Mouse (Mus musculus): Measurements from ENCODE around the gene Plcd3.

The Plcd3 gene

DNA sequence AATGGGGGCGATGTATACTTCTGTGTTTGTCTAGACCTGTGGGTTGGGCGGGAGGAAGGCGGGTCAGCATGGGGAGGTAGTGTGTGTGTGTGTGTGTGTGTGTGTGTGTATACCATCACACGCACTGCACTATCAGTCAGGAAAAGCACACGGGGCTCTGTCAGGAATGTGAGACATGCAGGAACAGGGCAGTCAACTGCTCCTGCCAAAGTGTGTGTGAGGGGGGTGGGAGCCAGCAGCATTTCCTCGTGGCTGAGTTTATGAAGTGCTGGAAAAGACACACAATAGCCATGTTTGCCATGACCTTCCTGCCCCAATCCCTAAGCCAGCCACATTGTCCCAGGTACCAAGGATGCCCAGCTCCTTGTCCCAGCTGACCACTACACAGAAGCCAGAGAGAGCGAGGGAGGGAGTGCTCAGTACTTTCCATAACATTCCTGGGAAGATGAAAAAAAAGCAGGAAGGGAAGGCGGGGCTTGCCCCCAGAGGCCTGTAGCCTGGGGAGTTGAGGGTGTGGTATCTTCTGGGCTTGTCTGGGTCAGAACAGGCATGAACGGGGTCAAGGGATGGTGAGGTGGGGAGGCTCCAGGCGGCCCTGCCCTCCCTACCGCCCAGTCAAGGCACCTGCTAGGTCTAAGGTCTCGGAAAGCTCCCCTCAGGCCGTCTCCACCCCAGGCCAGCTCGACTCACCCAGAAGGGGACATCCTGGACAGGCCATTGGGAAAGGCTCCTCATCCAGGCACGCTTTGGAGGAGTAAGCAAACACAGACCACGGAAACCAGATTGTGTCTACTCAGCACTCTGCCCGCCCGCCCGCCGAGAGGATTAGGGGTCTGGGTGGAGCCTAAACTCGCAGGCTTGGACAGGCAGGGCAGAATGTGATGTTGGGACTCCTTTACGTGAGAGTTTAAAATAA, 4.2 kb downstream of the Plcd3 start:
- no peak for DNase-seq

DNA sequence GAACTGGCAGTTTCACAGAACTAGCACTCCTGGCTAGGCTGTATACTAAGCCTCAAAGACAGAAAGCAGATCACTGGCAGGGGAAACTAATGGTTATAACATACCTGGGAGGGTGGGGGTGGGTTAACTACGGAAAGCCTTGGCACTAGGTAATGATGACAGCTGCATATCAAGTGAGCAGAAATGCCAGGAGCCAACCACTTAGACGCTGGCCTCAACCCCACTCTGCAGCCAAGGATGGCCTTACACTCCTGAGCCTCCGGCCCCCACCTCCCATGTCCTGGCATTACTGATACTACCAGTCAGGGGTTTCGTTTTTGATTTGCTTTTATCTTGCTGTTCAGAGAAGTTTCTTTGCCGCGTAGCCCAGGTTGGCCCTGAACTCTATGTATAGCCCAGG, 5.7 kb downstream of the Plcd3 start:
- no peak for DNase-seq

DNA sequence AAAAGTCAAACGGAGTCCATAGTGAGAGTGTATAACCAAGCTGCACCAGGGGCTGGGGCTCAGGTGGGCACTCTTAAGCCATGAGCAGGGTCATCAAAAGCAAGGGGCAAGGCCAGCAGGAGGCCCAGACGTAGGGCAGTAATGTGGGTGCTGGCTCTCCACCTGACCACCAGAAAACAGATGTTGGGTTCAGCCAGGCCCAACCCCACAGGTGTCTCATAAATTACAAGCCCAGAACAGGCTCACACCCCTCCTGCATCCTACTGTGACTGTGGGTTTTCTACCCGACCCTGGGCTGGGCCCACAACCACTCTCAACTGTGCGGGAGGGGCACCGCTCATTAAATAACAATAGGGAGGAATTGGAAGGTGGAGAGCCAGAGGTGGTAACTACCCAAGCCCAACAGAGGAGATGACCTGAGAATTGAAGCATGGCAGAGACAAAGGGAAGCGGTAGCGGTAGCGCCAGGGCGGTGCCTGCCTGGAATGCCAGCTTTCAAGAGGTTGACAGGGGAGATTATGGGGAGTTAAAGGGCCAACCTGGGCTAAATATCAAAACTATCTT, 6.3 kb downstream of the Plcd3 start:
- DNase-seq, result no peak

DNA sequence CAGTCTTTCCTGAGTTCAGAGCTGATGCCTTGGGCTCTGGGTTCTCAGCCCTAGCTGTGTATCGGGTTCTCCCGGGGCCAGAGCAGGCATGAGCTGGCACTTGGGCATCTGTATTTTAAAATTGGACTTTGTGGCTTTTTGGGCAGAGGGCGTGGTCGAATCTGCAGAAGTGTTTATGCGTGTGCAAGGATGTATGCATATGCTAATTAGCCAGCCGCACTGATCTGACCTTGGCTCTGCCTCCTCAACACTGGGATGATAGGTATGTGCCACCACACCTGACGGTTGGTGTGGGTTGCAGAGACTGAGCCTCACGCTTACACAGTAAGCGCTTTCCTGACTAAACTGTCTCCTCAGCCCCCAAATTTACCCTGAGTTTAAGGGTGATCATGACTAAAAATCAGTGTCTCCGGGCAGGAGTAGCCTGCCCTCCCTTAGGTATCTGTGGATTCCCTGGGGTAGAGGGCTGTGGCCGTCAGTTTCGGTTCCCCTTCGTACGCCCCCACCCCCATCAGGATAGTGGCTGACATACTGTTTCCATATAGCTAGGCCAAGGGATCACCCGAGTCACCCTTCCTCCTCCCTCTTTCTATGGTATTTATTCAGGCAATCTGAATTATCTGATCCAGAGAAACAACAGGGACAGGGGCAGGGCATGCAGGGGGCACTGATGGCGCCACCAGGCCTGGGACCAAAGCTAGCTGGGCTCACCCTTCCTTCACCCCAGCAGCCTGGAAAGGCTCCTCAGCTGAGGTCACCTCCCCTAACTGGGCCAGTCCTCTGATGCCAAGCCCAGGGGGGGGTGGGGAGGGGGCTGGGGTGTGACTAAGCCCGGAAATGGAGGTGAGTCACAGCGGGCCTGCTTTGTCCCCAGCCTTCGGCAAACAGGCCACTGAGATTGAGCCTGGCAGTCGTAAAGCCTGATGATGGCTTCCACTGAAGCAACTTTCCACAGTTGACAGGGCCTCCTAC, 7.3 kb downstream of the Plcd3 start:
- no peak for DNase-seq

DNA sequence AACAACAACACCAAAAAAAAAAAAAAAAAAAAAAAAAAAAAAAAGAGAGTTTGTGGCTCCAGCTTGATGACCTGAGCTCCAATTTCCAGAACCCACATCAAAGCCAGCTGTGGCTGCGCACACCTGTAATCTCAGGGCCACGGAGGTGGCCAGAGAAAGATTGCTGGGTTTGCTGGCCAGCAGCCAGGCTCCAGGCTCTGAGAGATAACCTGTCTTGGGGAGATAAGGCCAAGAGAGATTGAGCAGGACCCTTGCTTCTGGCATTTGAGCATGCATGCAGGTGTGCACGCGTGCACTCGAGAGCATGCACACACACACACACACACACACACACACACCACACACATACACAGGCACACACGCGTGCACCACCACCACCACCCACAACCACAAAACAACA, 8.2 kb downstream of the Plcd3 start:
- no peak for DNase-seq

DNA sequence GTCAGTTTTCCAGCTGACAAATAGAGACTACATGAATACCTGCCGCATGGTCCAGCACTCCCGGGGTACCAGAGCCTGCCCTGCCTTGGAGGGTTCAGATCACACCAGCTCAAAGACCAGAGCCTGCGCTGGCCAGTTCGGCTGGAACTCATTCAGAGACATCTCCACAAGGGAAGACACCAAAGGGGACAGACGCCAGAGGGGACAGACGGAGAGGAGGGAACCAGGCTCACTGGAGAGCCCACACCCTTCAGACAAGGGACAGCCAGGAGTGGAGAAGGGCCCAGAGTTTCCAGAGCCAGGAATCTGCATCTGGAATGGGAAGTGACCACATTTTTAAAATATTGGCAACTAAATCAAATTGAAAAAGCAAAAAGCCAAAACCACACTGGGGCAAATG, 19.8 kb downstream of the Plcd3 start:
- DNase-seq, result no peak

DNA sequence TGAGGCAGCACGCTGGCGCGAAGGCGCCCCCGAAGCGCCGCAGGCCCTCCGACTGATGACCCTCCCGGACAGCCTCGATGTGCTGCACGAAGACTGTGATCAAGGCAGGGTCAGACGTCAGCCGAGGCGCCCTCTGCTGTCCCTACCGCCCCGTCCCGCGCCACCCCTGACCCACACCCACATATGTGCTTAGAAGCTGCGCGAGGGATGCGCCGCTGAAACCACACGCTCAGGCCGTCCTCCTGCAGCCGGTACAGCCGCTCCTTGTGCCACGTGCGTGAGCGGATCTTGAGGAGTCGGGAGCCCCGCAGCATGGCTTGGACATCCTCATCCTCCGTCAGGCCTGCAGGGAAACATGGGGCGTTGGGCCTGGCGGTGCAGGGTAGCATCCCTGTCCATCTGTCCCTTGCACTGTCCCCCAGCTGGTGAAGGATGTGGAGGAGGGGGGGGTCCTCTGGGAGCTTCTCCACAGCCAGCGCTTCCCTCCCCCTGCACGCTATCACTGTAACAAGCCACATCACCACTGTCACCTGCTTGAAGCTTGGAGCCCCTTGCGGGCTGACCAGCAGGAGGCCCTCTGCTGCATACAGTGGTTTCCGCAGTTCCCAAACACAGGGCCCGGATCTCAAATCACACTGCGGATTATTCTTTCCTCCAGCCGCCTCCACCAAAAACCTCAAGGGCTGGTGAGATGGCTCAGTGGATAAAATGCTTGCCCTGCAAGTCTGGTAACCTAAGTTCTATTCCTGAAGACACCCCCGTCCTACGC, 21.0 kb downstream of the Plcd3 start:
- peak; percentile 48 for DNase-seq

DNA sequence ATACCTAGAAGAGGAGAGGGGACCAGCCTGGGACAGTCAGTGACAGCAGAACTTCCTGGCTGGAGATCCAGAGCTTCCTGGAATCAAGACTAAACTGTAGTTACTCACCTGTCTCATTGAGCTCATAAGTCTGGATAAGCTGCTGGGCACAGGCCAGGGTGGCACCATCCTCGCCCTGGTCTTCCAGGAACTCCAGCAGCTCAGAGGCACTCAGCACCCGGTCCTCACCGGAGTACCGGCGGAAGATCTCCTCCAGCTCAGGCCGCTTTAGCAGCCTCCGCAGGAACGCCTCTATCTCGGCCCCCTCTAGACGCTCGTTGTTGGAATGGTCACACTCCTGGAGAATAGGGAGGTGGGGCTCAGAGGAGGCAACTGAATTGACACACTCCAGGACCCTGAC, 23.3 kb downstream of the Plcd3 start:
- DNase-seq, result no peak

DNA sequence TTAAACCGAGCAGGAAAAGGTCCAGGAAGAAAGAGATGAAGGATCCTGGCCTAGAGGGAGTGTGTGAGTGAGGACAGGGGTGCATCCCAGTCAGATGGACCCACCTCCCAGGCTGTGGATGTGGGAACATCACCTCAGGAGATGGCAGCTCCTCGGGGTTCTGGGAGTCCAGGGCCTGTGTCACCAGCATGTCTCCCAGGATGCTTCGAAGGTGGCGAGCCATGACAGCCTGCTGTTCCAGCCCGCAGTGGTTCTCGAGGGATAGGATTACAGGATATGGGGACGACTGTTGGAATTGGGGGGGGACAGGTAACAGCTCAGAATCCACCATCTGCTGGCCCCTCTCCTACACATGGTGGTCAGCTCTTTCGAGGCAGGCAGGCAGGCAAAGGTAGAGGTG, 24.9 kb downstream of the Plcd3 start:
- DNase-seq, result no peak

DNA sequence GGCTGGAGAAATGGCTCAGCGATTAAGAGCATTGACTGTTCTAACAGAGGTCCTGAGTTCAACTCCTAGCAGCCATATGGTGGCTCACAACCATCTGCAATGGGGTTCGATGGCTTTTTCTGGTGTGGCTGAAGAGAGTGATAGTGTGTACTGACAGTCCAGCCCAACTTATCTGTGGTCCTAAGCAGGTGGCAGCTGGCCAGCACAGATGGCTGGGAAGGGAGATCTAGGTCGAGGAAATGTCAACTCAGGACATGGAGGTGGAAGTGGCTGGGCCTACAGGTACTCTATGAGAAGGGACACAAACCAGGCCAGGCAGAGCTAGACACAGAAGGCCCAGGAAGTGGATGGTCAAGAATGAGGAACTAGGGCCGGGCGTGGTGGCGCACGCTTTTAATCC, 25.4 kb downstream of the Plcd3 start:
- no peak for DNase-seq

DNA sequence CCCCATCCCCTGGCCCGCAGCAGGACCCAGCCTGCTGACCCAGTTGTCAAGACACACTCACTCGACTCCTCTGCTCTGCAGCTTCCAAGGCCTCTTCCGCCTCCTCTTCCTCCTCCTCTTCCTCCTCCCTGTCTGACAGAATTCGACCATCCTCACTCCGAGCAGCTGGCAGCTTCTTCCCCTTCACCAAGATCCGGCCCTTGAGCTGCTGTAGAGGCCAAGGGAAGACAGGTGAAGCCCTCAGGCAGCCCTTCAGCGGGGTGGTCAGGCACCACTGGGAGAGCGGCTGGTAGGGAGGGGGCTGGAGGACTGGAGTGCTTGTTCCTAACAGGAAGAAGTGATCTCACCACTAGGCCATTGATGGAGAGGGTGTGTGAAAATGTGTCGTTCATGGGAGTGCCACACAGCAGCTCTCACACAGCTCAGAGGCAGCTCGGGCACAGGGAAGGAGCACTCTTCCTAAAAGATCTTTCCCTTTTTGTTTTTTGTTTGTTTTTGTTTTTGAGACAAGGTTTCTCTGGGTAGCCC, 26.6 kb downstream of the Plcd3 start:
- DNase-seq, result no peak

DNA sequence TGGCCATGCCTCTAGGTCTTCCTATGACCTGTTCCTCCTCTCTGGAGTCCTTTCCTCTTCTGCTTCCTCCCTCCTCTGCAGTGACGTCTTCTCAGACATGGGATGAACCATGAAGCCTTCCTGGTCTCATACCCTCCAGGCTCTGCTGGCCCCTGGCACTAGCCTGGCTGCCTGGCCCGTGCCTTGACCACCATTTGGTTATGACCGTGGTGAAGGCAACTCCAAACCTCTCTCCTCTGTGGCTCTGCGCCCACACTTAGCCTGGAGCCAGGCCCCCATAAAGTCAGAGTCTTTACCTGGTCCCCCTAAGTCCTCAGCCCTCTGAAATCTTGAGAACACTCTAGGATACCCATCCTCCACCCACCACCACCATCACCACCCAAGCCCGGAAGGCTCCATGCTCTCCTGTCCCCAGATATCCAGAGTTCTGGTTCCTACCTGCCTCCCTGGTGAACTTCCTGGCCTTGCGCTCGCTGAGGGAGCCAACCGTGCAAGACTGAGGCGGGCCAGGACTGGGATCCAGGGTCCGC, 27.3 kb downstream of the Plcd3 start:
- DNase-seq, result no peak

DNA sequence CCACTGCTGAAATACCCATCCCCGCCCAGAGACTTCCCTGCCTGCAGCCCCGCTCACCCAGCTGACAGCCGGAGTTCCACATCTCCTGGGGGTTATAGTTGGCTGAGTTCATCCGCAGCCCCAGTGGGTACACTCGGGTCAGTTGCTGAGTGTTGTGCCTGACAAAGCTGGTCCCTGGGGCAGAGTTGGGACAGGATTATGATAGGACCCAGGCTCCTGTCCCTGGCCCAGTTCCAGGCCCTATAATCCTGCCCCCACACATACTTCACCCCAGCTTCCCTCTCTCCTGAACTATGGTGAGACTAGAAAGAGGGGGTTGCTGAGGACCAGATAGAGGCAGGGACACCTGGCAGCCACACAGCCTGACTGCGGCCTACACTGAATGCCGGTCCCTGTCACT, 27.8 kb downstream of the Plcd3 start:
- no peak for DNase-seq

DNA sequence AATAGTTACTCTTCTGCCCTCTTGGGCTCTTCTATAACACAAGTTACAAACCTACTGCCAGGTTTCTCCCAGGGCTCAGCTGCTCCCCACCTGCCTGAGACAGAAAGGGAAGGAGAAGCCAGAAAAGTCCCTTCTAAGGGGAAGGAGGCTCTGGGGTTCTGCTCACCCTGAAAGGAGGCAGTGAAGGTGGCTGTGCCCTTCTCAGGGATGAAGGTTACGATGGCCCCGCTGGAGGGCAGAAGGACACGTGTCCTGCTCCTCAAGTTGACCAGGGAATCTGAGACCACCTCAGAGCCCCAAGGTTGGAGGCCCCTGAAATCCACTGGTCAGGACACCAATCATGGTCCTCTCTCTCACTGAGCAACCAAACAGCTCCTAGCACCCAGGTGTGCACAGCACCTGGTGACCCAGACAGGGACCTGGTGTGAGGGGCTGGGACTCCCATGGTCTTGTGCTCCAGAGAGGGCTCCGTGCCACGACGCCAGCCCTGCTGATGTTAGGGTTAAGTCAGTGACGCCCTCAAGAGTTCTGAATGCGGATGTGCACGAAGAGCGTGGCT, 31.1 kb downstream of the Plcd3 start:
- no peak for DNase-seq

DNA sequence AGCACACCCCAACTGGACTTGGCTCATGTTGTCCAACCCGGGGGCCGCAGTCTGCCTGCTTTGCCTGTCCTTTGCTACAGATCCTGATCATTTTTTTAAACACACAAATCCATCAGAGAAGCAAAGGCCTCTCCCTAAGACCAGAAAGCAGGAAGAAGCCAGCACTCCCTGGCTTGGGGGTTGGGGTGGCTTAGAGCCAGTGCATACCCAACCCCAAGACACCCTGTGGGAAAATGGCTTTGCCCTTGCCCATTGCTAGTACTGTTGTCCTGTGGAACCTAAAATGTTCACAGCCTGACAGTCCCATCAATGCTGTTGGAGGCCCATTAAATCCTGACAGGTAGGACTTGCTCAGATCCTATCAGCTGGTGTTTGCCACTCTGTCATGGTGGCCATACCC, 31.7 kb downstream of the Plcd3 start:
- DNase-seq, result no peak

DNA sequence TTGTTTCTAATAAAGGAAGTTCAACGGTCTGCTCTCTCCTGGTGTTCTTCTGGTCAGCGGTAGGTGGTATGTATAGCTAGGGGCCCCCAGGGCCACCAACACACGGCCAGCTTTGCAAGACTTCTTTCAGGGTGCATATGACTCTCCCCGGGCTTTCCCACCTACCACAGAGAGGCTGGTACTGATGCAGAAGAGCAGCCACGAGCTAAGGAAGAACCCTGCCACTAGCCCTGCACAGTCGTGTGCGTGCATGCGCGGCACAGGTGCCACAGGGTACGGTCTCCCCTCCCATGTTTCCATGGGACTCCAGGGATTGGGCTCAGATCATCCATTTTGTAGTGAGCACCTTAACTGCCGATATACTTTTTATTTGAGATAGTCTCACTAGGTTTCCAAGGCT, 32.6 kb downstream of the Plcd3 start:
- no peak for DNase-seq

DNA sequence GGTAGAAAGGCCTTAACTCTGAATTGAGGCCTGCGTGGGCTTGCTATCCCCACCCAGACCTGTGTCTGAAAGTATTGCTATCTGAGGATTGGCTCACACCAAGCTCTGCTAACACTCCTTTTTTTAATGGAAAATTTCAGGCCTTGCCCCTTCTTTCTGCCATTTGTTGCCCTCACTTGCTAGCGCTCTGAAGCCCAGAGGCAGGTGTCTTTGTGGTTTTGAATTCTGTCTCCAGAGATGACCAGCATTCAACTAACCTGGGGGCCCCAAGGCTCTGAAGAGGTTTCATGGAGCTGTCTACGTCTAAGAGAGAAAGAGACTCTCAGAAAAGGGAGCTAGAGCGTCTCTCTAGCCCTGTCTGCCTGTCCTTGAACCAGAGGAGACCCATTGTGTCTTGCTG, 33.2 kb downstream of the Plcd3 start:
- no peak for DNase-seq

DNA sequence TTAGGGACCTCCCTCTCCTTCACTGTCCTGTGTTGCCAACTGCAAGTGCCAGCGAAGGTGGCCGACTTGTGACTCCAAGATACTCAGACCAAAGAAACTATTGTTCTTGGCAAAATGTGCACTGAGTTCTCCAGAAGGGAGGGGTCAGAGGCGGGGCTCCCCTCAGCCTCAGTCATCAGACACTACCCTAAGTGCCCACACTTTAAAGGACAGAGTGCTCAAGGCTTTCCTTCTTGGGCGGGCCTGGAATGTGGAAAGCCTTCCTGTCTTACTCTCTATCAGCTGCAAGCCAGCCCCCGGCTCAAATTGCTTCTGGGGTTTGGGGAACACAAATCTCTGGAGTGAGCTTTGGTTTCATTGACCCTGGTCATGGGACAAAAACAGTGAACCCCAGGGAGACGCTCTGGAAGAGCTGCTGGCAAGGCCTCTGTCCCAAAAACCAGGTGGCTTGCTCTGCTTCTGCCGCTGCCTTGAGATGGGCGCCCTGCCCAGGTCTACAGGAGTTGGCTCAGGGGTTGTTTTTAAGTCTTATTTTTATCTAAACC, 33.9 kb downstream of the Plcd3 start:
- DNase-seq, result no peak

DNA sequence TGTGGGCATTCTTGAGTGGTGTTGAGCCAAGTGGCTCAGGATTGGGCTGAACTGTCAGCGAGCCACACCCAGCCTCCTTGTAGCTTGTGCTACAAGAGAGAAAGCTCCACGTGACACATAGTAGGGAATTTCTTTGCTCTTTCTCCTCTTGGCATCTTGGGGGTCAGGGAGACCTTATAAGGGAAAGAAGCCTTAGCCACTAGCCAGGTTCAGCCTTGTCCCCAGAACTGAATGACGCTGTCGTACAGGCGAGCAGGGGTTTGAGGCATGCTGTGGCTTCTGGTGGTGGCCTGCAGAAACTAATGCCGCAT, 34.5 kb downstream of the Plcd3 start:
- no peak for DNase-seq

DNA sequence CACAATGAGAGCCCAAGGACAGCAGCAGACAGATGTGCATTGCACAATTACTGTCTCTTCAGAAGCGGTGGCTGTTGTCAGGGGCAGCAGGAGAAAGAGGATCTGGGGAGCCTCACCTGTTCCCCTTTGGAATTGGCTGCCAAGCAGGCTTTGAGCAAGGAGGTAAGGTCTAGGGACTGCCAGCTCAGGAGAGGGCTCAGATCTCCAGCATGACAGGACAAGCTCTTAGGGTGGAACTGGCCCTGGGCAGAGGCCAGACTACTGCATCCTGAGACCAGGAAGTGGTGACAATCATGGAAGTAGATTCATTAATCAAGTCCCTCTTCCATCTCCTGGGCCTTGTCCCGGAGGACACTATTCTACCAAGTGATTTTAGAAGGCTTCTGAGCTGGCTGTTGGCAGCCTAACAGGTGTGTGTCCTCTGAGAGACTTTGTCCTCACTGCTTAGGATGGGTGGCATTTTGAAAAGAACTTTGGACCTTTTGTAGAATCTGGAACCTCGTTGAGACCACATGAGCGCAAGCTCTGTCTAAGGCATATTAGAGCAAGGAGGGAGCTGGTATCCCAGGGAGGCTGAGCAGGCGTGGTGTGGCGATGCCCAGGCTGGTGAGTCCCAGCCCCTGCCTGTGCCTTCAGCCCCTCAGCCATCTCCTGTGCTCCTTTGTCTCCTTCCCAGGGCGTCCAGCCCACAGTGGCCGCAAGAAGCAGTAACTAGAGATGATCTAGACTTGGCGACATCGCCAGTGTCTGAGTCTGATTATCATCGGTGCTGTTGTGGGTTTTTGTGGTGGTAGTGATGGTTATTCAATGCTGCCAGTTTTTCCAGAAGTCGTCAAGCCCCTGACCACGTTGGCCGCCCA, 35.0 kb downstream of the Plcd3 start:
- no peak for DNase-seq
